Mouse (Mus musculus): Measurements from ENCODE around the gene Fam178b.
"Not testable (repeated sequence)": the region's sequence is repeated elsewhere in the genome, so short reads cannot be mapped to it uniquely, and the experiment has no call there.

Gene Fam178b

GRCm38 (mm10) chr1:36630053-36630739 is 52.8 kb downstream of the Fam178b start:
- no peak for DNase-seq (ENCODE audit: low read depth, low spot score)

GRCm38 (mm10) chr1:36628585-36628984 is 54.4 kb downstream of the Fam178b start:
- peak; percentile 64 for DNase-seq (ENCODE audit: low read depth, low spot score)

- DNase-seq (ENCODE audit: low read depth, low spot score), result no peak
Measured at GRCm38 (mm10) chr1:36625442-36625841, 57.5 kb downstream of the Fam178b start.

DNA sequence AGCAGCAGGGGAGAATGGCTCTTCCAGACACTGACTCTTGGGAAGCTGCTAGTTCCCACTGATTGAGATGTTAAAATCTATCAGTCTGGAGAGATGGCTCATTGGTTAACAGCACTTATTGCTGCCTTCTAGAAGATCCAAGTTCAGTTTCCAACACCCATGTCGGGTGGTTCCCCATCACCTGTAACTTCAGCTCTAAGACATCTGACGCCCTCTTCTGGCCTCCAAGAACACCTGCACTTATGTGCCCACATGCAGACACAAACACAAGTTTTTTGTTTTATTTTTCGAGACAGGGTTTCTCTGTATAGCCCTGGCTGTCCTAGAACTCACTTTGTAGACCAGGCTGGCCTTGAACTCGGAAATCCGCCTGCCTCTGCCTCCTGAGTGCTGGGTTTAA is 67.0 kb downstream of the Fam178b start:
- not testable (repeated sequence) for DNase-seq (ENCODE audit: low read depth, low spot score)

DNA sequence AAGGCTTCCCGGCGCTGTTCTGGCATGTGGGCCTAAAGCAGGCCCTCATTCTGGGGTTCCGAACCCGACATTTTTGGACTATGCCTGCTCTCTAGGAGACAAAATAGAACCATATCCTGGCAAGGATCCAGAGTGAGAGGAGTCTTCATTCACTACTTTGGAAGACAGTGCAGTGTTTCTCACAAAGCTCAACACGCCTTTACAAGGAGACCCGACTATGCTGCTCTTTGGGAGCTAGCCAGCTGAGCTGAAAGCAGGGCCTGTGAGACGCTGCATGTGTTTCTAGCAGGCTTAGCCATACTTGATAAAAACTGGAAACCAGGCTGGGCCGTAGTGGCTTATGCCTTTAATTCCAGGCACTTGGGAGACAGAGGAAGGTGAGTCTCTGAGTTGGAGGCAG is 67.8 kb downstream of the Fam178b start:
- peak; percentile 55 for DNase-seq (ENCODE audit: low read depth, low spot score)

DNA sequence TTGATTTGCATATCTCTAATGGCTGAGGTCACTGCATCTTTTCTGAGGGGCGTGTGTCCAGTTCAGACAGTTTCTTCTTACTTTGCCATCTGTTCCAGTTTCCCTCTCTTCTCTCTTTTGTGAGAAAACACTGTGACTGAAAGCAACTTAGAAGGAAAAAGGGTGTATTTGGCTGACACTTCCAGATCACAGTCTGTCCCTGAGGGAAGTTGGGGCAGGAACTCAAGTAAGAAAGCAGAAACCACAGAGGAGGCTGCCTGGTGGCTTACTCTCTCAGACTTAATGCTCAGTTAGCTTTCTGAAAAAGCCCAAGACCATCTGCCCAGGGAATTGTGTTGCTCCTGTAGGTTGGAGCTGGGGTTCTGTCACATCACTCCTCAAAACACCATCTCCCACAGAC is 68.4 kb downstream of the Fam178b start:
- no peak for DNase-seq (ENCODE audit: low read depth, low spot score)

GRCm38 (mm10) chr1:36613374-36613895 is 69.5 kb downstream of the Fam178b start:
- no peak for DNase-seq (ENCODE audit: low read depth, low spot score)

DNA sequence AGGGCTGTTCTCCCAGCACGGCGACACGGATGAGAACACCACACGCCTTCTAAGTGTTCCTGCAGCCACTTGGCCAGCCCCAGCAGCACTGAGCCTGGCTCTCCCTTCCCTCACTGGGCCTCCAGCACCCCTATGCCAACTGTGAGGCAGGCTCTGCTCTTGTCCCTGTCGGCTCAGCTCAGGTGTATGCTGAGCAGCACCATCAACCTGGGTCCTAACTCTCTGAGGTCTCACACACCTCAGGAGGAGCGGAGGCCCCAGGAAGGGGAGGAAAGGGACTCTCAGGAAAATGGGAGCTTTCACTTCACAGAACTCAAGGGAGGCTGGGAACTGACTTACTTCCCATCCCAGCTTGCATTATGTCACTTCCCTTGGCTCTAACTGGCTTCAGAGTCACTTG is 70.6 kb downstream of the Fam178b start:
- DNase-seq (ENCODE audit: low read depth, low spot score), result no peak

- DNase-seq (ENCODE audit: low read depth, low spot score), result peak; percentile 23
Measured at GRCm38 (mm10) chr1:36611449-36612123, 71.4 kb downstream of the Fam178b start.

- no peak for DNase-seq (ENCODE audit: low read depth, low spot score)
Measured at GRCm38 (mm10) chr1:36608211-36608610, 74.8 kb downstream of the Fam178b start.

GRCm38 (mm10) chr1:36606951-36607350 is 76.0 kb downstream of the Fam178b start:
- peak; percentile 89 for DNase-seq (ENCODE audit: low read depth, low spot score)

GRCm38 (mm10) chr1:36604254-36605156 is 78.5 kb downstream of the Fam178b start:
- peak; percentile 49 for DNase-seq (ENCODE audit: low read depth, low spot score)

DNA sequence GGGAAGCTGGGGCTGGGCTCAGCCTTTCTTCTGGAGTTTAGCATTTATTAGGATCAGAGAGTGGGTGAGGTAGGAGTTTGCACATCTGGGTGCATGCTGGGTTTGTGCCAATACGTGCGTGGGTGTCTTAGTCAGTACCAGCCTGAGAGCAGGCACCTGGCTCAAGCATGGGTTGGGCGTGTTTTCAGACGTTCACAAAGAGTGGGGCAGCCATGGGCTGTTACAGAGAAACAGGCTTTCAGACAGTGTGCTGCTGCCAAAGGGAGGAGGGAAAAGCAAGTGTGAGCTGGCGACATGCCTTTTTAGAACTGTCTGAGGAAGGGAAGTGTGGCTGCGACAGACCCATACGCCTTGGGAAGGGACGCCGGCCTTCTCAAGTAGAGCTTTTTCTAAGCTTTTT is 79.6 kb downstream of the Fam178b start:
- peak; percentile 86 for DNase-seq (ENCODE audit: low read depth, low spot score)

DNA sequence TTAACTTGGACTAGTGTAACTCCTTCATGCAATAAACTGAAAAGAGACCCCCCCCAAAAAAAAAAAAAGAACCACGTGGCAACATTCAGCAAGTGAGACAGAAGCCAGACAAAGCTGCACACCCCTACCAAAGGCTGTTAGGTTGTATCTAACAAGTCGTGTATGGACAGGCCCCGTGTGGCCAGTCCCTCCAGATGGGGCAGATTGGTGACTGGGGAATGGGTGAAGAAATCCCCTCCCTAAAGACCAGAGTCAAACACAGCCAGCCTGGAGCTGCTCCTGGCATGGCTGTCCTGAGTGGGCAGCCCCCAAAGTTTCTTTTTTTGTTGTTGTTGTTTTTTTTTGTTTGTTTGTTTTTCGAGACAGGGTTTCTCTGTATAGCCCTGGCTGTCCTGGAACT is 80.7 kb downstream of the Fam178b start:
- no peak for DNase-seq (ENCODE audit: low read depth, low spot score)

DNA sequence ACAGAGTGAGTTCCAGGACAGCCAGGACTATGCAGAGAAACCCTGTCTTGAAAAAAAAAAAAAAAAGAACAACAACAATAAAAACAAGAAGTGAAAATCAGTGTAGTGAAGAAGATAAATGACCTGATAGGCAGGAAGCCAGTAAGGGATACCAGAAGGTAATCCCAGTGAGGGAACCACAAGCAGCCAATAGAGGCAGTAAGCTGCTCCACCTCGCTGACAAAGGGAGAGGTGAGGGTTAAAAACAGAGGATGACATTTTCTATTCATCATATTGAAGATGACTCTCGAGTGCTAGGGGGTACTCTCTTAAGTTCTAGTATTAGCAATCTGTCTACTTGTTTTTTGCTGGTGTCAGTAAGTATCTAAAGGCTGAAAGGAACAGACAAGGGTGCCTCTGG is 84.6 kb downstream of the Fam178b start:
- no peak for DNase-seq (ENCODE audit: low read depth, low spot score)

- DNase-seq (ENCODE audit: low read depth, low spot score), result peak; percentile 72
Measured at GRCm38 (mm10) chr1:36596114-36596513, 86.9 kb downstream of the Fam178b start.

- DNase-seq (ENCODE audit: low read depth, low spot score), result no peak
Measured at GRCm38 (mm10) chr1:36595167-36595931, 87.6 kb downstream of the Fam178b start.

- DNase-seq (ENCODE audit: low read depth, low spot score), result no peak
Measured at GRCm38 (mm10) chr1:36593099-36593498, 89.9 kb downstream of the Fam178b start.

DNA sequence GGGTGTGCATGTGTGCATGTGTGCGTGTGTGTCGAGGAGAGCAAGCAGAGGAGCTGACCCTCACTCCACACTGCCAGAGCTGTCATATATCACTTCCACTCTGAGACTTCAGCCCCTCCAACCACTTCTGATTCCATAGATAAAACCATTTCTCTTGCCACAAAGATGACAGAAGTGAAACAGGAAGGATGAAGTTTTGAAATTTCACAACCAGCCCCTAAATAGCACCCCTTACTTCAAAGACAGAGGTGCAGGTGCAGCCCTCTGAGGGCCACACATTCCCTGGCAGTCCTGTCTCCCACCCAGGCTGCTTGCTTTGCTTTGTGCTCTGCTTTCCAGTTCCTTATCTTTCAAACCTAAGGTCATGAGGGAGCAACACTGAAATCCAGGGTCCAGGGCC is 91.6 kb downstream of the Fam178b start:
- DNase-seq (ENCODE audit: low read depth, low spot score), result no peak

- DNase-seq (ENCODE audit: low read depth, low spot score), result no peak
Measured at GRCm38 (mm10) chr1:36590664-36591063, 92.3 kb downstream of the Fam178b start.

DNA sequence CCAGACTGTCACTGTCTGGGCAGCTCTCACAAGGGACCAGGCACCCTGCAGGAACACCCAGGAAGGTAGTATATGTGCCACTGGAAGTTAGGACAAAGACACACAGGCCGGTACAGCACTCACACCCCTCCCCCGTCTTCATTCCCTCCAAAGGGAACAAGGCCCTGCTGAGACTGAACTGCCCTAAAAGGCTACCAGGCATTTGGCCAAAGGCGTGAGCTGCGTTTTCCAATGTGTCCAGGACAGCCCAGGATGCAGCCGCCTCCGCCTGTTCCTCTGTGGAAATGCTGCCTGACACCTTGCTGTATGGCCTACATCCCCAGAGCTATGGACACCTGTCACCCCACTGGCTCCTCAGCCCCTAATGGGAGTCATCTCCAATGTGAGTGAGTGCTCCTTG is 93.5 kb downstream of the Fam178b start:
- peak; percentile 69 for DNase-seq (ENCODE audit: low read depth, low spot score)

Data from brain, adult 2 months (tissue).